ENCODE assay signal across 19 mouse cellular contexts in genomic region chr2:102622176-102622575, GRCm38 (mm10). TPM values are rescaled to one million over a fixed set of nuclear protein-coding genes. Genes with fewer than 3 reads are reported as not detected.
"Had no signal": no experiment of that assay in that cellular context is flagged by ENCODE, and none has a peak within 500 bp of the region (broad histone marks: within the 10 kb centered on the region; RNA-seq: fewer than 3 reads in every experiment).

No protein-coding gene starts in this region.

- DNase-seq: lung, adult 18-20 months; lung, embryonic 14.5 days; lung, postnatal 10 days; lung, postnatal 4 days; midbrain, embryonic 14.5 days; retina, postnatal 1 day; right cerebral cortex, adult 18-20 months; right cerebral cortex, postnatal 25 days; right cerebral cortex, postnatal 4 days; spleen, adult 18-20 months; thymus, adult 18-20 months; thymus, postnatal 25 days; thymus, postnatal 4 days had no signal

- H3K4me1 ChIP-seq: neural tube, embryonic 13.5 days; neural tube, embryonic 15.5 days had no signal

- H3K9me3 ChIP-seq: midbrain, embryonic 10.5 days; midbrain, embryonic 12.5 days; neural tube, embryonic 13.5 days; neural tube, embryonic 15.5 days had no signal

- H3K27ac ChIP-seq: midbrain, embryonic 10.5 days; midbrain, embryonic 12.5 days; neural tube, embryonic 13.5 days; neural tube, embryonic 15.5 days had no signal

- H3K4me3 ChIP-seq: midbrain, embryonic 10.5 days; midbrain, embryonic 12.5 days; myocyte; neural tube, embryonic 13.5 days; neural tube, embryonic 15.5 days had no signal

- H3K27me3 ChIP-seq: midbrain, embryonic 12.5 days; neural tube, embryonic 13.5 days; neural tube, embryonic 15.5 days had no signal

- H3K36me3 ChIP-seq: midbrain, embryonic 10.5 days; midbrain, embryonic 12.5 days; neural tube, embryonic 13.5 days; neural tube, embryonic 15.5 days had no signal

RNA-seq across cellular contexts. Expression of gene Slc1a2, which starts 36.3 kb away (rescaled TPM):
- total RNA-seq: megakaryocyte-erythroid progenitor cell, adult 5-6 weeks had no signal
